Mouse (Mus musculus) midbrain, embryonic 15.5 days (tissue): ENCODE measurements around the gene Cldn6. TPM values are rescaled to one million over a fixed set of nuclear protein-coding genes. Genes with fewer than 3 reads are reported as not detected.

Experiments used
- polyA plus RNA-seq: library from polyadenylated mRNA; unstranded; fragments of >200 nt; fragmentation: Nextera tagmentation; extraction: Ambion mirVana; gene quantifications from 2 replicates; pipeline ENCODE4 v1.2.1, GENCODE M21; 2015

The Cldn6 gene
- polyA plus RNA-seq, 1 experiment from 2014 or later = 0.23 TPM

Other genes starting within 250 kb of the Cldn6 start
- gene Vmn2r117, start 199.6 kb upstream of the Cldn6 start, polyA plus RNA-seq = not detected in 2 replicates
- gene Zfp213, start 115.0 kb upstream of the Cldn6 start, polyA plus RNA-seq = 19.4 and 19.7 TPM in 2 replicates
- gene Zfp13, start 79.8 kb upstream of the Cldn6 start, polyA plus RNA-seq = 30.4 and 31.9 TPM in 2 replicates
- gene Zscan10, start 78.4 kb upstream of the Cldn6 start, polyA plus RNA-seq = not detected in 2 replicates
- gene Mmp25, start 34.0 kb upstream of the Cldn6 start, polyA plus RNA-seq = 1.2 and 1.7 TPM in 2 replicates
- 0.22 TPM in 1 of 2 replicates, not detected in the other for gene Bicdl2, start 18.7 kb upstream of the Cldn6 start, polyA plus RNA-seq
- 120 and 121 TPM in 2 replicates for gene Hcfc1r1, start 5.7 kb upstream of the Cldn6 start, polyA plus RNA-seq
- 39.1 and 42.9 TPM in 2 replicates for gene Thoc6, start 5.4 kb upstream of the Cldn6 start, polyA plus RNA-seq
- gene Tnfrsf12a, start 1.8 kb upstream of the Cldn6 start, polyA plus RNA-seq = 2.4 and 2.5 TPM in 2 replicates
- gene Cldn9, start 4.8 kb downstream of the Cldn6 start, polyA plus RNA-seq = 0.68 and 0.89 TPM in 2 replicates
- 0.06 and 0.11 TPM in 2 replicates for gene 1520401A03Rik, start 43.5 kb downstream of the Cldn6 start, polyA plus RNA-seq
- 22.6 and 23.1 TPM in 2 replicates for gene Pkmyt1, start 47.1 kb downstream of the Cldn6 start, polyA plus RNA-seq
- 70.9 and 72.6 TPM in 2 replicates for gene Paqr4, start 61.6 kb downstream of the Cldn6 start, polyA plus RNA-seq
- 1.4 and 1.5 TPM in 2 replicates for gene Kremen2, start 66.6 kb downstream of the Cldn6 start, polyA plus RNA-seq
- 242 and 257 TPM in 2 replicates for gene Flywch1, start 92.4 kb downstream of the Cldn6 start, polyA plus RNA-seq
- gene Flywch2, start 106.8 kb downstream of the Cldn6 start, polyA plus RNA-seq = 90.1 and 90.2 TPM in 2 replicates
- gene Srrm2, start 111.3 kb downstream of the Cldn6 start, polyA plus RNA-seq = 552 and 579 TPM in 2 replicates
- 1,171 and 1,223 TPM in 2 replicates for gene Elob, start 149.9 kb downstream of the Cldn6 start, polyA plus RNA-seq
- 0.15 and 0.22 TPM in 2 replicates for gene Prss33, start 156.8 kb downstream of the Cldn6 start, polyA plus RNA-seq
- not detected in 2 replicates for gene Prss32, start 164.6 kb downstream of the Cldn6 start, polyA plus RNA-seq
- 1.4 and 1.6 TPM in 2 replicates for gene Prss41, start 164.9 kb downstream of the Cldn6 start, polyA plus RNA-seq
- gene Prss21, start 188.8 kb downstream of the Cldn6 start, polyA plus RNA-seq = not detected in 2 replicates
- not detected in 2 replicates for gene Dcpp1, start 201.6 kb downstream of the Cldn6 start, polyA plus RNA-seq
- gene Dcpp2, start 201.6 kb downstream of the Cldn6 start, polyA plus RNA-seq = not detected in 2 replicates
- gene Dcpp3, start 238.2 kb downstream of the Cldn6 start, polyA plus RNA-seq = not detected in 2 replicates